Mouse (Mus musculus) granulocyte monocyte progenitor cell, adult 5-6 weeks (primary cell): ENCODE data around the gene Gm43738. TPM values are rescaled to one million over a fixed set of nuclear protein-coding genes. Genes with fewer than 3 reads are reported as not detected.
A peak's percentile ranks its signal among the peaks of the same experiment; 100 is the strongest.

Source experiments
- ATAC-seq: replicated peaks from 2 replicates; pipeline ENCODE4 v1.8.0; 2016; ENCODE audit warnings: mild to moderate bottlenecking, moderate TSS enrichment, inconsistent platforms; ENCODE audit not compliant: poor library complexity, severe bottlenecking
- total RNA-seq, 2 experiments: library from RNA; stranded (forward) in 1 of 2; stranded (reverse) in 1 of 2; fragments of 200-712, 200-1000 nt in 1 of 2; fragments of >200 nt in 1 of 2; fragmentation: Nextera tagmentation in 1 of 2; gene quantifications; 2 replicates each; pipeline ENCODE4 v1.2.3; 2014 to 2017

Gm43738 gene
- not detected in 2 replicates for total RNA-seq (2014; fragmentation: Nextera tagmentation)
- not detected in 2 replicates for total RNA-seq (2017)

GRCm38 (mm10) chr3:89100811-89101210 is at the start of gene Gm43738:
TSS of gene Gm43738 (minus strand) at chr3:89101099.
- ATAC-seq = no peak

GRCm38 (mm10) chr3:89148567-89148966 is 47.7 kb upstream of the Gm43738 start:
- no peak for ATAC-seq

GRCm38 (mm10) chr3:89147979-89148311 is 47.0 kb upstream of the Gm43738 start:
- 0 out of 2 replicates have a peak, but pooled peaks have one; percentile 5 for ATAC-seq

GRCm38 (mm10) chr3:89147101-89147978 is 46.4 kb upstream of the Gm43738 start:
- ATAC-seq = peak; percentile 22; the same call in 1 of the 2 replicates

- ATAC-seq = no peak
These were observed 44.7 kb upstream of the Gm43738 start for GRCm38 (mm10) chr3:89145566-89145965.

- ATAC-seq = no peak
These were observed 43.9 kb upstream of the Gm43738 start for GRCm38 (mm10) chr3:89144821-89145220.

- ATAC-seq = peak; percentile 79
These were observed 35.5 kb upstream of the Gm43738 start for GRCm38 (mm10) chr3:89136365-89136764.

- ATAC-seq = no peak
These were observed 35.1 kb upstream of the Gm43738 start, which contains the start of gene Pklr for GRCm38 (mm10) chr3:89135958-89136357. TSS of gene Pklr (plus strand) at chr3:89136142.

GRCm38 (mm10) chr3:89133752-89134151 is 32.9 kb upstream of the Gm43738 start:
- no peak for ATAC-seq

GRCm38 (mm10) chr3:89133063-89133450 is 32.2 kb upstream of the Gm43738 start:
- ATAC-seq = no peak

GRCm38 (mm10) chr3:89132285-89133062 is 31.6 kb upstream of the Gm43738 start:
- peak; percentile 35; the same call in 1 of the 2 replicates for ATAC-seq

- no peak for ATAC-seq
These were observed 30.9 kb upstream of the Gm43738 start for GRCm38 (mm10) chr3:89131816-89132215.

GRCm38 (mm10) chr3:89129908-89130307 is 29.0 kb upstream of the Gm43738 start:
- ATAC-seq = no peak

GRCm38 (mm10) chr3:89125981-89126380 is 25.1 kb upstream of the Gm43738 start:
- no peak for ATAC-seq

GRCm38 (mm10) chr3:89124241-89124640 is 23.3 kb upstream of the Gm43738 start:
- ATAC-seq = no peak

GRCm38 (mm10) chr3:89123313-89123712 is 22.4 kb upstream of the Gm43738 start:
- no peak for ATAC-seq

- peak; percentile 46; the same call in 1 of the 2 replicates for ATAC-seq
These were observed 14.6 kb upstream of the Gm43738 start for GRCm38 (mm10) chr3:89115522-89115921.

- no peak for ATAC-seq
These were observed 12.2 kb upstream of the Gm43738 start for GRCm38 (mm10) chr3:89113058-89113457.

GRCm38 (mm10) chr3:89108146-89108545 is 7.2 kb upstream of the Gm43738 start:
- no peak for ATAC-seq

GRCm38 (mm10) chr3:89107545-89107944 is 6.6 kb upstream of the Gm43738 start:
- ATAC-seq = no peak

GRCm38 (mm10) chr3:89106881-89107280 is 6.0 kb upstream of the Gm43738 start:
- no peak for ATAC-seq
